Mouse (Mus musculus) 3T3-L1 (cell line): ENCODE results near the gene Nexn.
"Not testable (repeated sequence)": the region's sequence is repeated elsewhere in the genome, so short reads cannot be mapped to it uniquely, and the experiment has no call there.

ENCODE experiments used
- DNase-seq: peaks from one replicate; pipeline ENCODE4 v3.0.0-alpha.2; 2015; ENCODE audit warnings: low read depth, low spot score

The Nexn gene

GRCm38 (mm10) chr3:152266036-152266421 is at the start of gene Nexn:
Gene Nexn, minus strand, starts transcription at chr3:152266350.
- no peak for DNase-seq

DNA sequence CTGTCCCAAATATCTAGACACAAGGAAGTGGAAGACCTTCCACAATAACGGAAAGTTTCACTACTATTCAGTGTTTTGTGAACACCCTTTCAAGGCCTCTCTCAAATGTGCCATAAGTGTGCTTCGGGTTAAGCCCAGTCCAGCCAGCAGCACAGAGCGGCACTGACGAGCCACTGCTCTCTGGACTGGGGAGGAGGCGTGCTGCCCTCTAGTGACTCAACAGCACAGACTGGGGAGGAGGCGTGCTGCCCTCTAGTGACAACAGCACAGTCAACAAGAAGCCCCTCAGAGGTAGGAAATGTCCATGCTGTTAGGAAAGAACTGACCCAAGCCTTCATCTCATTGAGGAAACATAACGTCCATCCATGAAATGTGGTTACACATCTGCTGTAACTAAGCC is 49.5 kb upstream of the Nexn start:
- DNase-seq = peak; percentile 91

DNA sequence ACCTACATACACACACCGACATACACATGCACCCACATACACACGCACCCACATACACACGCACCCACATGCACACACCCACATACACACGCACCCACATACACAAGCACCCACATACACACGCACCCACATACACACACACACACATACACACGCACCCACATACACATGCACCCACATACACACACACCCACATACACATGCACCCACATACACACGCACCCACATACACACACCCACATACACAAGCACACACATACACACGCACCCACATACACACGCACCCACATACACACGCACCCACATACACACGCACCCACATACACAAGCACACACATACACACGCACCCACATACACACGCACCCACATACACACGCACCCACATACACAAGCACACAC is 48.5 kb upstream of the Nexn start:
- DNase-seq = not testable (repeated sequence)

DNA sequence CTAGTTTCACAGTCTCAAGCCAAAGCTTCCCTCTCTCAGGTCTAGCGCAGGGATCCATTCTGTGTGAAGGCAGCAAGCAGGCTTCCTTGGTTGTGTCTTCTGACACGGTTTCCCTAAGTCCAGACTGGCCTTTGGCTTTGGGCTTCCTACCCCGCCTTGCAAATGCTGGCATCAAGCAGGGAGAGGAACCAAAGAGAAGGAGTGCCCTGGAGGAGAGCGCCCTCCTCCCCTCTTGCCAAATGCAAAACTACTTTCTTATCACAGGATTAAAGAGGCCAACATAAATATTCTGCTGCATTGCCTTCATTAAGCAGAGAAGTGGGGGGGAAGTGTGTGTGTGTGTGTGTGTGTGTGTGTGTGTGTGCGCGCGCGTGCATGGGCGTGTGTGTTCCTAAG is 43.1 kb upstream of the Nexn start:
- DNase-seq = no peak

GRCm38 (mm10) chr3:152308485-152309249 is 42.5 kb upstream of the Nexn start:
- peak; percentile 96 for DNase-seq

DNA sequence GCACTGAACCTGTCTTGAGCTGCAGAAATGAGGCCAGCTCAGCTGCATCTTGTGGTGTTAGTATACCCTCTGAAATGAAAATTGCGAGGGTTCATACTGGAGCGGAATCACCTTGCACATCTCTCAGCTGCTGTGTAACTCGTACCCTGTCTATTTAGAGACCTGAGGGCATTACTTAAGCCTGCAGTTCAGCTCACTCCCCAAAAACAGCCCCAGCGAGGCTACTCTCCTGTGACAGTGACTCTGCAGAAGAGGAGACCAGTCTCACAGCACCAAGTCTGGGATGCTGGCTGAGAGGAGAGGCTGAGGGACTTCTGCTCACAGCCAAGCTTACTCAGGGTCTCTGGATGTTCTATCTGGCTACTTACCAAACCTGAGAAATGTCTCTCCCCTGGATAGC is 39.8 kb upstream of the Nexn start:
- DNase-seq = no peak

GRCm38 (mm10) chr3:152305080-152305479 is 38.9 kb upstream of the Nexn start:
- DNase-seq = no peak

DNA sequence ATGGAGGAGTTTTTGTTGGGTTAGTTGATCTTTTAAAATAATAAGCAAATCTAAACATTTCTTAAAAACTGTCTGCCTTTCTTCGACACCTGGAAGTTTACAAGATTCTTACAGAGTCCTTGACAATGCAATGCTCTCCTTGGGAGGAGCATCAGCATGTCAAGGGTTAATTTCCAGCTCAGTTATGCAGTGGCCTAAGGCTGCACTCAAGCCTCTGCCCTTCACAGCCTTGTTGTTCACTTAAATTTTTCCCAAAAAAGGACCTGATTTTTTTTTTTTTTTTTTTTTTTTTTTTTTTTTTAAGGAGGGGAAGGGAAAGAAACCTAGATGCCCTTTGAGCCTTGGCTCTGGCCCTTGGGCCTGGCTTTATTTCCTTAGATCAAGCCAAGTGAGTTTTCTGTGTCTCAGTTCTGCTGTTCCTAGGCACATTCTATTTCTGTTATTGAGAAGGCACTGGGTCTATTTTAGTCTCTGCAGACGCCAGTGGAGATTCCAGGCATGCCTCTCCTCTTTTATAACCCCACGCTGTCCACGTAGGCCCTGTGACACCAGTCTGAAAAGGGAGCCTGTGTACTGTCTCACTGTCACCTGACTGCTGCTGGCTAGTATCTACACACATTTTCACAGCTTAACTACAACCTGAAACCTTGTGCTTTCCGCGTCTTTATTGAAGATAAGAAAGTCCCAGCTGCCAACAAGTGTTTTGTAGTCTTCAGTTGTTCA is 38.1 kb upstream of the Nexn start:
- no peak for DNase-seq

DNA sequence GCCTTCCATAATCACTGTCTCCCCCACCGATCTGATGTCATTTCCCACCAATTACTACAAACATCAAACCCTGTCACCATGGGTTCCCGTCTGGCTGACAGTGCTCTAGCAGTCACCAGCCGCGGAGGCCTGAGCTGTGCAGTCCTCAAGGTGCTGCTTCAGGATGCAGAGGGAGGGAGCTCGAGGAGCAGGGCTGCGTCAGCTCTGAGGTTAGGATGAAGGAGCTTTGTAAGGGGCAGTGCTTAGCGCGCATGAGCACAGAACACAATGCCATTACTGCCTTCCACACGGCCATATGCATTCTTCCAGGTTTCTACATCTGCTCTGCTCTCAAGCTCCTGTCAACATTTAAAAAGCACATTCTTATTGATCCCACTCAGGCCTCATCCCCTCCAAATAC is 36.8 kb upstream of the Nexn start:
- DNase-seq = no peak

GRCm38 (mm10) chr3:152300376-152301337 is 34.5 kb upstream of the Nexn start:
- DNase-seq = no peak

GRCm38 (mm10) chr3:152295896-152296295 is 29.7 kb upstream of the Nexn start:
- no peak for DNase-seq

DNA sequence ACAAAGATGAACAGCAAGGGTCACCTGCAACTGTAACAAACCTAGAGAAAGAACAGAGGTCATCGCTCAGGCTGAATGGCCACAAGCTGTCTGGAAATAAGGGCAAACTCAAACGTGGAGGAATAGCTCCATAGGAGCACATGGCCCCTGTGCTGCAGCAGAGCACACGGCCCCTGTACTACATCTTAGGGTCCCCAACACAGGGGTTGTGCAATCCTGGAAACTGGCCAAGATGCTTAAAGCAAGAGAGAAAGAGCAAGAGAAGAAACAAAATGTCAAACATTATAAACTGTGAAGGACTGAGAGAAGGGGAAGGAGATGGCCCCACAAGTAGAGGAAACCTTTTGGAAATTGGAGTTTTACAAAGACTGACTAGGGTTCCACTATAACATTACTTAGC is 28.2 kb upstream of the Nexn start:
- no peak for DNase-seq

DNA sequence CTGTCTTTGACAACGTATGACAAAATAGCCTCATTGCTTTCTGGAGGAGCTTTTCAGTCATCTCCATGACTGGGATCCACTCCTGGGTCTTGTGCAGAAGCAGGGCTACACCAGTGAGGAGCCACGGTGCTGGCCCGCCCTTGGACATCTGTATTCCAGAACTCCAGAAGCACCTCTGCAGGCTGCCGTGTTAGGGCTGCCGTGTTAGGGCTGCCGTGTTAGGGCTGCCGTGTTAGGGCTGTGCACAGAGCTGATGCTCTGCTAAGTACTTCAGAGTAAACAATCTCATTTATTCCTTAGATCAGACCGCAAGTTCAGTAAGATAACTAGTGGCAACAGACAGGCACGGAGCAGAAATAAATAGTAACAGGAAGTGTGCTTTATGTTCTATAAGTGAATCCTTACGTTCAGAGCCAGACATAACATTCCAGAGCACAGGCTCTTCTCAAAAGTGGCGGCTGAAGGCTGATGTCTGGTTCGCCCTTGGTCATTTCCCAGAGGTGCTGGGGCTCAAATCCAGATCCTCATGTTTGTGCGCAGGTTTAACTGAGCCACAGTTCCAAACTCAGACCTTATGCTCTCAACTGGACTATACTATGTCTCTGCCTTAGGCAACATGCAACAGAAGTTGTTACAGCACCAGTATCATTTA is 27.5 kb upstream of the Nexn start:
- no peak for DNase-seq

DNA sequence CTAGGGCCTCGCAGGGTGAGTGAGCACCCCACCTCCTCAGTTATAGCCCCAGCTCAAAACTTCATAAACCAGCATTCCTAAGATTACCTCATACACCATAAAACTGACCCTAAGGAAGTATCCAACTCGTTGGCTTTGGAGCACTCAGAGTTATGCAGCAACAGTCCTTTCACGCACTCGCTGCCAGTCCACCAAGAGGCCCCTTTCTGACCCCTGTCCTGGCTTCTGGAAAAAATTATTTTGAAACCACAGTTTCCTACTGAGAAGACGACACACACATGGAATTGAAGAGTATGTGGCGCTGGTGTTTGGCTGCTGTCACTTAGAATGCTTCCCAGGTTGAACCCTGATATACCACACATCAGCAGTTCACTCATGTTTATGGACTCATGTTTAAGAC is 25.7 kb upstream of the Nexn start:
- DNase-seq = peak; percentile 42

DNA sequence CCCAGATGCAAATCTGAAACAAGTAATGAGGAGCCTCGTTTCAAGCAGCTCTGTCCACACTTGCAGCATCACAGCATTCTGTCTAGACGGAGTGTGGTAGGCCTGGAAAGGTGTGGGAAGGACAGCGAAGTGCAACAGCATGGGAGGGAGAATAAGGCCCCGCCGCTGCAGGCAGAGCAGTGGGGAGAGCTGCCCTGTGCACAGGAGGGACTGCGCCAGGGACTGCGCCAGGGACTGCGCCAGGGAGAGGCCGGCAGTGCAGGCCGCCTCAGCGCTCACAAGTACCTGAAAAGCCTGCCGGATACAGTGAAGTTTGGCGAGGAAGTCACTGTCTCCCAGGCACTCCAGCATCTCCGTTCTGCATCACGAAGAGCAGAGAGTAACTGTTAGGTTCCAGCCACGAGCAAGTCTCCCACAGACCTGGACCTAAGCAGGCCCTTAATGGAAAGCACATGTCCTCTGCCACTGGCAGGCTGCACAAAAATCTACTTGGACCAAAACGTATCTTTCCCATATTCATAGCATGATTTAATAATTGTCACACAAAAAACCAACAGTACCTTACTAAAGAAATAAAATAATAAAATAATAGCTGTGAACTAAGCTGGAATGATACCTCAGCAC is 24.1 kb upstream of the Nexn start:
- no peak for DNase-seq

GRCm38 (mm10) chr3:152288740-152289139 is 22.6 kb upstream of the Nexn start:
- no peak for DNase-seq

GRCm38 (mm10) chr3:152288276-152288675 is 22.1 kb upstream of the Nexn start:
- no peak for DNase-seq

GRCm38 (mm10) chr3:152287810-152288209 is 21.7 kb upstream of the Nexn start:
- no peak for DNase-seq

DNA sequence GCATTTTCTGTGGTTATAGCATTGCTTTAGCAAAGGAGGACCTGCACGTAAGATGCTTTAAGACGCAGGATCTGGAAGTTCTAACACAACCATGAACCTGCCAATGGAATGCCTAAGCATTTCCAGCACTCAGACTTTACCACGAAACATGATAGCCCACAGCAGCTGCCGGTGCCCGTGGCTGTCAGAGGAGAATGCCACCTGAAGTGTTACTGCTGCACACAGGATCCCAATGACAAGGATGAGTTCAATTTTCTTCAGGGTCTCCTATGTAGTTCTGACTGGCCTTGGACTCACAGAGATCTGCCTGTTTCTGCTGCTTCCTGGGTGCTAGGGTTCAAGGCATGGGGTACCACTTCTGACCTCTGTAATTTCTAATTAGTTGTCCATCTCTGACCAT is 18.6 kb upstream of the Nexn start:
- DNase-seq = no peak

GRCm38 (mm10) chr3:152284306-152284705 is 18.2 kb upstream of the Nexn start:
- no peak for DNase-seq

DNA sequence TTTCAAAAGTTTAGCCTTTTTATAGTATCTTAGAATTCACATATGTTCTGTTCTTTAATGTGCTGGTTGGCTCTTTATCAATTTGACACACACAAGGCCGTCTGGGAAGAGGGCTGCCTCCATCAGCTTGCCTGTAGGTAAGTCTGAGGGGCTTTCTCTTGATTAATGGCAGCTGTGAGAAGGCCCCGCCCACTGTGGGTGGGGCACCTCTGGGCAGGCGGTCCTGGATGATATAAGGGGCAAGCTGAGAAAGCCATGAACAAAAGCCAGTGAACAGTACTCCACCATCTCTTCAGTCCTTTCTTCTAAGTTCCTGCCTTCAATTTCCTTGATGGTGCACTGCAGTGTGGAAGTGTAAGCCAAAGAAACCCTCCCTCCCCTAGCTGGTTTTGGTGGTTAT is 16.0 kb upstream of the Nexn start:
- no peak for DNase-seq
